Mouse (Mus musculus) lung, embryonic 15.5 days (tissue): Measurements from ENCODE around the gene Cdc42se2. TPM values are rescaled to one million over a fixed set of nuclear protein-coding genes. Genes with fewer than 3 reads are reported as not detected.

Experiments used
- ATAC-seq: fragments of 200-750 bp; cut with Nextera tagmentation; 2 replicates; pipeline ENCODE4 v1.8.0; 2017; ENCODE audit warnings: moderate number of reproducible peaks, borderline replicate concordance; ENCODE audit not compliant: low FRiP score, low TSS enrichment; ENCODE audit errors: extremely low read depth
- H3K27ac ChIP-seq: fragments of 300-500 bp; sonication (generic); 2 replicates; pipeline ENCODE4 v1.5.1; 2015; ENCODE audit warnings: moderate library complexity, mild to moderate bottlenecking, inconsistent platforms
- H3K27me3 ChIP-seq: fragments of 300-500 bp; sonication (generic); 2 replicates; pipeline ENCODE4 v1.6.1; 2015; ENCODE audit warnings: inconsistent platforms
- H3K36me3 ChIP-seq: fragments of 300-500 bp; sonication (generic); 2 replicates; pipeline ENCODE4 v1.6.1; 2015; ENCODE audit warnings: inconsistent platforms
- H3K4me1 ChIP-seq: fragments of 300-500 bp; sonication (generic); 2 replicates; pipeline ENCODE4 v1.6.1; 2015; ENCODE audit warnings: inconsistent platforms
- H3K4me2 ChIP-seq: fragments of 300-500 bp; sonication (generic); 2 replicates; pipeline ENCODE4 v1.6.1; 2015; ENCODE audit warnings: inconsistent platforms, mild to moderate bottlenecking, moderate library complexity
- H3K4me3 ChIP-seq: fragments of 300-500 bp; sonication (generic); 2 replicates; pipeline ENCODE4 v1.5.1; 2015; ENCODE audit warnings: mild to moderate bottlenecking, inconsistent platforms
- H3K9ac ChIP-seq: fragments of 300-500 bp; sonication (generic); 2 replicates; pipeline ENCODE4 v1.6.1; 2015; ENCODE audit warnings: inconsistent platforms
- H3K9me3 ChIP-seq: fragments of 300-500 bp; sonication (generic); 2 replicates; pipeline ENCODE4 v1.6.1; 2016; ENCODE audit warnings: inconsistent platforms
- WGBS: fragments of 180-500 bp; shearing (Covaris S2); methylation state at CpG from one replicate; pipeline ENCODE4 v1.1.7; 2015; 5-methylcytosine and 5-hydroxymethylcytosine counted together
- polyA plus RNA-seq: library from polyadenylated mRNA; unstranded; fragments of >200 nt; fragmentation: Nextera tagmentation; extraction: Ambion mirVana; gene quantifications from 2 replicates; pipeline ENCODE4 v1.2.1, GENCODE M21; 2015

Cdc42se2 gene
- polyA plus RNA-seq, 1 experiment from 2014 or later: 74.8 TPM

GRCm38 (mm10) chr11:54744231-54744630, 43.2 kb downstream of the Cdc42se2 start:
- ATAC-seq: no peak
- no peaks in the 10 kb centered on the region for H3K9me3 ChIP-seq
- H3K4me2 ChIP-seq: no peak overlapping the region
- H3K9ac ChIP-seq: no peak overlapping the region
- H3K27me3 ChIP-seq: no peaks in the 10 kb centered on the region
- H3K4me1 ChIP-seq: no peaks in the 10 kb centered on the region
- 73% methylated on average over 1 of the region's 1 CpGs for WGBS
- peaks cover 11% of the 10 kb centered on the region for H3K36me3 ChIP-seq
- no peak overlapping the region for H3K4me3 ChIP-seq
- no peak overlapping the region for H3K27ac ChIP-seq

- H3K27ac ChIP-seq: no peak overlapping the region
- ATAC-seq: no peak
- H3K27me3 ChIP-seq: no peaks in the 10 kb centered on the region
- H3K4me2 ChIP-seq: no peak overlapping the region
- no peak overlapping the region for H3K9ac ChIP-seq
- H3K4me3 ChIP-seq: no peak overlapping the region
- no peaks in the 10 kb centered on the region for H3K4me1 ChIP-seq
- H3K9me3 ChIP-seq: no peaks in the 10 kb centered on the region
- WGBS: 71% methylated on average over 2 of the region's 2 CpGs
- peaks cover 13% of the 10 kb centered on the region for H3K36me3 ChIP-seq
Measured at GRCm38 (mm10) chr11:54741330-54741729, 46.1 kb downstream of the Cdc42se2 start.

GRCm38 (mm10) chr11:54739012-54739750, 48.3 kb downstream of the Cdc42se2 start:
- Histone ChIP-seq H3K4me3 (no peak overlapping the region), H3K9me3 (no peaks in the 10 kb centered on the region), H3K4me1 (no peaks in the 10 kb centered on the region), H3K36me3 (peaks cover 20% of the 10 kb centered on the region), H3K4me2 (no peak overlapping the region), H3K27ac (no peak overlapping the region), H3K9ac (no peak overlapping the region), H3K27me3 (no peaks in the 10 kb centered on the region)
- 87% methylated on average over 4 of the region's 4 CpGs for WGBS
- no peak for ATAC-seq

GRCm38 (mm10) chr11:54736903-54737302, 50.6 kb downstream of the Cdc42se2 start:
- Histone ChIP-seq H3K9me3 (no peaks in the 10 kb centered on the region), H3K36me3 (peaks cover 20% of the 10 kb centered on the region), H3K9ac (no peak overlapping the region), H3K27me3 (no peaks in the 10 kb centered on the region), H3K4me1 (no peaks in the 10 kb centered on the region), H3K4me2 (no peak overlapping the region), H3K27ac (no peak overlapping the region), H3K4me3 (no peak overlapping the region)
- 70% methylated on average over 5 of the region's 5 CpGs for WGBS
- no peak for ATAC-seq

- ATAC-seq: no peak
- Histone ChIP-seq H3K36me3 (peaks cover 17% of the 10 kb centered on the region), H3K9me3 (no peaks in the 10 kb centered on the region), H3K9ac (no peak overlapping the region), H3K4me1 (no peaks in the 10 kb centered on the region), H3K4me2 (no peak overlapping the region), H3K4me3 (no peak overlapping the region), H3K27me3 (no peaks in the 10 kb centered on the region), H3K27ac (no peak overlapping the region)
- WGBS: 65% methylated on average over 1 of the region's 1 CpGs
Measured at GRCm38 (mm10) chr11:54735114-54735513, 52.4 kb downstream of the Cdc42se2 start.

GRCm38 (mm10) chr11:54733546-54733945, 53.9 kb downstream of the Cdc42se2 start:
- no peaks in the 10 kb centered on the region for H3K9me3 ChIP-seq
- H3K4me1 ChIP-seq: no peaks in the 10 kb centered on the region
- no peak overlapping the region for H3K9ac ChIP-seq
- peaks cover 13% of the 10 kb centered on the region; the same call in 1 of the 2 replicates for H3K36me3 ChIP-seq
- H3K4me3 ChIP-seq: no peak overlapping the region
- ATAC-seq: no peak
- H3K27me3 ChIP-seq: no peaks in the 10 kb centered on the region
- no peak overlapping the region for H3K4me2 ChIP-seq
- WGBS: 82% methylated on average over 7 of the region's 7 CpGs
- H3K27ac ChIP-seq: no peak overlapping the region

- WGBS: 84% methylated on average over 7 of the region's 7 CpGs
- Histone ChIP-seq H3K4me3 (no peak overlapping the region), H3K9me3 (no peaks in the 10 kb centered on the region), H3K4me1 (no peaks in the 10 kb centered on the region), H3K9ac (no peak overlapping the region), H3K36me3 (peaks cover 10% of the 10 kb centered on the region; the same call in 1 of the 2 replicates), H3K4me2 (no peak overlapping the region), H3K27ac (no peak overlapping the region), H3K27me3 (no peaks in the 10 kb centered on the region)
- no peak for ATAC-seq
Measured at GRCm38 (mm10) chr11:54731367-54731766, 56.1 kb downstream of the Cdc42se2 start.

GRCm38 (mm10) chr11:54730931-54731330, 56.5 kb downstream of the Cdc42se2 start:
- Histone ChIP-seq H3K36me3 (peaks cover 10% of the 10 kb centered on the region; the same call in 1 of the 2 replicates), H3K4me1 (no peaks in the 10 kb centered on the region), H3K4me2 (no peak overlapping the region), H3K4me3 (no peak overlapping the region), H3K9ac (no peak overlapping the region), H3K9me3 (no peaks in the 10 kb centered on the region), H3K27ac (no peak overlapping the region), H3K27me3 (no peaks in the 10 kb centered on the region)
- WGBS: 89% methylated on average over 5 of the region's 5 CpGs
- no peak for ATAC-seq

- ATAC-seq: no peak
- Histone ChIP-seq H3K9me3 (no peaks in the 10 kb centered on the region), H3K4me2 (no peak overlapping the region), H3K4me3 (no peak overlapping the region), H3K36me3 (peaks cover 6% of the 10 kb centered on the region; the same call in 1 of the 2 replicates), H3K27me3 (no peaks in the 10 kb centered on the region), H3K9ac (no peak overlapping the region), H3K27ac (no peak overlapping the region), H3K4me1 (no peaks in the 10 kb centered on the region)
- 83% methylated on average over 3 of the region's 3 CpGs for WGBS
Measured at GRCm38 (mm10) chr11:54729311-54729710, 58.2 kb downstream of the Cdc42se2 start.

GRCm38 (mm10) chr11:54728371-54728770, 59.1 kb downstream of the Cdc42se2 start:
- Histone ChIP-seq H3K4me2 (no peak overlapping the region), H3K4me1 (no peaks in the 10 kb centered on the region), H3K27ac (no peak overlapping the region), H3K9ac (no peak overlapping the region), H3K4me3 (no peak overlapping the region), H3K27me3 (no peaks in the 10 kb centered on the region), H3K36me3 (peaks cover 8% of the 10 kb centered on the region; the same call in 1 of the 2 replicates), H3K9me3 (no peaks in the 10 kb centered on the region)
- no peak for ATAC-seq
- WGBS: 90% methylated on average over 2 of the region's 2 CpGs

- H3K4me3 ChIP-seq: no peak overlapping the region
- 51% methylated on average over 5 of the region's 5 CpGs for WGBS
- no peak for ATAC-seq
- no peaks in the 10 kb centered on the region for H3K4me1 ChIP-seq
- no peaks in the 10 kb centered on the region for H3K27me3 ChIP-seq
- H3K9me3 ChIP-seq: no peaks in the 10 kb centered on the region
- no peak overlapping the region for H3K9ac ChIP-seq
- peaks cover 15% of the 10 kb centered on the region; the same call in 1 of the 2 replicates for H3K36me3 ChIP-seq
- H3K27ac ChIP-seq: no peak overlapping the region
- no peak overlapping the region for H3K4me2 ChIP-seq
Measured at GRCm38 (mm10) chr11:54727327-54727901, 60.1 kb downstream of the Cdc42se2 start.

- WGBS: 81% methylated on average over 3 of the region's 3 CpGs
- ATAC-seq: no peak
- H3K9me3 ChIP-seq: no peaks in the 10 kb centered on the region
- no peak overlapping the region for H3K27ac ChIP-seq
- no peak overlapping the region for H3K4me3 ChIP-seq
- peaks cover 17% of the 10 kb centered on the region; the same call in 1 of the 2 replicates for H3K36me3 ChIP-seq
- no peak overlapping the region for H3K4me2 ChIP-seq
- H3K27me3 ChIP-seq: no peaks in the 10 kb centered on the region
- no peak overlapping the region for H3K9ac ChIP-seq
- H3K4me1 ChIP-seq: no peaks in the 10 kb centered on the region
Measured at GRCm38 (mm10) chr11:54726571-54727062, 60.9 kb downstream of the Cdc42se2 start.
